Mouse (Mus musculus): ENCODE data around the gene Agbl2.

DNA sequence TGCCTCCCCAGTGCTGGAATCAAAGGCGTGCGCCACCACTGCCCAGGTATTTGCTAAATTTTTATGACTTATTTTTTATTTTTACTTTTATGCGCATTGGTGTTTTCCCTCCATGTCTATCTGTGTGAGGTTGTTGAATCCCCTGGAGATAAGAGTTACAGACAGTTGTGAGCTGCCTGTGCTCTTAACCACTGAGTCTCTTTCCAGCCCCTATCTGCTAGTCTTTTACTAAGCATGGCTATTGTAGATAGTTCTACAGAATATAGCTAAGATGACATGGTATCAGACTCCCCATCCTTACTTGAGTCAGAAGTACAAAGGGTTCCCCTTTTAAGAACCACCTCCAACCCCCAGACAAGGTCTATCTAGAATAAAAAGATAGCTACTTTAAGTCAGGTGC lies 28.3 kb upstream of the Agbl2 start:
- no peak for TF ChIP-seq CTCF (IDR thresholded peaks at IDR 0.05; ENCODE audit: low read depth, low read length)
- TF ChIP-seq POLR2A (IDR thresholded peaks at IDR 0.05; ENCODE audit: borderline replicate concordance, low read depth, low read length), result no peak

All from bone marrow macrophage, adult 2 months (primary cell).